Comparison of ENCODE assay signal across 15 mouse cellular contexts in the genomic region with DNA sequence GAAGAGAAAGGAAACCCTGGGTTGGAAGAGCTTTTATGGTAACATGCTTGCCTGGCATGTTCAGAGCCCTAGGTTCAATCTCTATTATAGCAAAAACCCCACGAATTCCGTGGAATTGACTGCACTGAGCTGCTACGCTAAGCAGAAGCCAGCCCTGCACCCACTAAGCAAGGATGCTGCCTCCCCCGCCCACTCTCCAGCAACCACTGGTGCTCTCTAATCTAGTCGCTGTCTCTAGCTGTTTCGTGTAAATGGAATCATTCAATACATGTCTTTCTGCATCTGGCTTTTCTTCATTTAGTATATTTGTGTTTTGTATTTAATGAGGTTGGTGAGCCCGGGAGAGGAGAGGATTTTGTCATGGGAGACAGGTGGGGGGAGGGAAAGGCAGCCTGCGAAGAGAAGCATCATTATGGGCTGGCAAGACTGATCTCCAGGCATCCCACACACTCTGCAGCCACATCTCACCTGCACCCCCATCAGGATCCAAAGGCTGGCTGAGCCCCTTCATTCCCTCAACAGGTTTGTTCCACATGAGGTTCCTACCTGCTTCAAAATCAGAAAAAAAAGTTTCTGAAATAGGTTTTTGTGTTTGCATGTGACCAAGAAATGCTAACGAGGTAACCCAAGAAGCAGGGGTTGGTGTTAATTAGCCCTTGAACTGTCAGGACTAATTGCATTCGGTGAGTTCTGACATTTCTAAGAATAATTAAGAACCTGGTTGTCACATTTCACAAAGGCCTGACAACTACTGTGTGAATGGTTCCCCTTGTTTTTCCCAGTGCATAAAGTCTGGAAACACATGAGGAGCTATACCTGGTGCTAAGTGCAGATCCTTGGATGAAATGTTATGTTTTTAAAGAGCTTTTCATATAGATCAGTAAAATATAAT.
DNase-seq lines count a peak whose midpoint lies in the region; ATAC-seq and TF ChIP-seq lines count a peak whose summit lies in the region.
"Had no signal": no experiment of that assay in that cellular context is flagged by ENCODE, and none has a peak within 500 bp of the region (broad histone marks: within the 10 kb centered on the region; RNA-seq: fewer than 3 reads in every experiment).

No protein-coding gene starts in this region.

- no peak overlapping the region for H3K4me3 ChIP-seq in midbrain, embryonic 13.5 days (replicated peaks)
- no peak overlapping the region for H3K4me3 ChIP-seq in midbrain, embryonic 10.5 days
- no peak overlapping the region for H3K4me3 ChIP-seq in forebrain, embryonic 14.5 days (ENCODE audit: low read depth, low read length)
- no peak overlapping the region for H3K4me3 ChIP-seq in hindbrain, postnatal 0 days (ENCODE audit: low read length)
- H3K4me3 ChIP-seq: heart, embryonic 12.5 days; limb, embryonic 13.5 days; myocyte had no signal

- H3K9ac ChIP-seq in midbrain, embryonic 13.5 days (replicated peaks), result no peak overlapping the region
- no peak overlapping the region for H3K9ac ChIP-seq in forebrain, embryonic 14.5 days (ENCODE audit: low read length)
- H3K9ac ChIP-seq in hindbrain, postnatal 0 days (replicated peaks; ENCODE audit: low read length), result no peak overlapping the region
- H3K9ac ChIP-seq: heart, embryonic 12.5 days; limb, embryonic 13.5 days had no signal

- no peaks in the 10 kb centered on the region for H3K36me3 ChIP-seq in midbrain, embryonic 13.5 days
- H3K36me3 ChIP-seq in midbrain, embryonic 10.5 days, result no peaks in the 10 kb centered on the region
- H3K36me3 ChIP-seq in forebrain, embryonic 14.5 days (ENCODE audit: control insufficient read depth, insufficient read depth, low read length), result no peaks in the 10 kb centered on the region
- no peaks in the 10 kb centered on the region for H3K36me3 ChIP-seq in hindbrain, postnatal 0 days (ENCODE audit: insufficient read depth, low read length)
- H3K36me3 ChIP-seq: heart, embryonic 12.5 days; limb, embryonic 13.5 days had no signal

- 0 out of 2 replicates have a peak overlapping the region, but pooled peaks have one; percentile 11 for H3K4me2 ChIP-seq in midbrain, embryonic 13.5 days (replicated peaks)
- no peak overlapping the region for H3K4me2 ChIP-seq in forebrain, embryonic 14.5 days (ENCODE audit: low read length)
- H3K4me2 ChIP-seq in hindbrain, postnatal 0 days (ENCODE audit: low read depth, low read length), result no peak overlapping the region
- H3K4me2 ChIP-seq: heart, embryonic 12.5 days; limb, embryonic 13.5 days had no signal

- peak overlapping the region; percentile 0; the same call in 1 of the 2 replicates for H3K27ac ChIP-seq in midbrain, embryonic 13.5 days
- no peak overlapping the region for H3K27ac ChIP-seq in midbrain, embryonic 10.5 days (replicated peaks)
- peak overlapping the region; percentile 41; the same call in 1 of the 2 replicates for H3K27ac ChIP-seq in forebrain, embryonic 14.5 days (ENCODE audit: low read depth, low read length)
- peak overlapping the region; percentile 4; the same call in 1 of the 2 replicates for H3K27ac ChIP-seq in hindbrain, postnatal 0 days
- H3K27ac ChIP-seq: limb, embryonic 13.5 days had no signal

- TF ChIP-seq CTCF in hindbrain, postnatal 0 days (IDR thresholded peaks at IDR 0.05; ENCODE audit: low read depth), result no peak

- H3K4me1 ChIP-seq in midbrain, embryonic 13.5 days (replicated peaks), result peaks cover 21% of the 10 kb centered on the region
- peaks cover 14% of the 10 kb centered on the region for H3K4me1 ChIP-seq in midbrain, embryonic 10.5 days
- H3K4me1 ChIP-seq in forebrain, embryonic 14.5 days (ENCODE audit: control insufficient read depth, insufficient read depth, low read length), result peaks cover 18% of the 10 kb centered on the region
- H3K4me1 ChIP-seq in hindbrain, postnatal 0 days (ENCODE audit: insufficient read depth, low read length), result peaks cover 7% of the 10 kb centered on the region
- H3K4me1 ChIP-seq: heart, embryonic 12.5 days had no signal

- ATAC-seq in midbrain, embryonic 13.5 days, result no peak
- ATAC-seq in forebrain, embryonic 14.5 days, result peak; percentile 43
- no peak for ATAC-seq in hindbrain, postnatal 0 days

- no peaks in the 10 kb centered on the region; the same call in 1 of the 2 replicates for H3K9me3 ChIP-seq in midbrain, embryonic 13.5 days
- 0 out of 2 replicates have a peak, but pooled peaks cover 4% of the 10 kb centered on the region for H3K9me3 ChIP-seq in midbrain, embryonic 10.5 days (replicated peaks)
- 0 out of 2 replicates have a peak, but pooled peaks cover 2% of the 10 kb centered on the region for H3K9me3 ChIP-seq in forebrain, embryonic 14.5 days (replicated peaks; ENCODE audit: control insufficient read depth, low read length)
- no peaks in the 10 kb centered on the region for H3K9me3 ChIP-seq in hindbrain, postnatal 0 days (ENCODE audit: low read length)

- H3K27me3 ChIP-seq in midbrain, embryonic 13.5 days, result no peaks in the 10 kb centered on the region
- no peaks in the 10 kb centered on the region for H3K27me3 ChIP-seq in midbrain, embryonic 10.5 days (ENCODE audit: low read depth, poor library complexity, severe bottlenecking)
- no peaks in the 10 kb centered on the region for H3K27me3 ChIP-seq in forebrain, embryonic 14.5 days (replicated peaks; ENCODE audit: control insufficient read depth, insufficient read depth, low read length)
- no peaks in the 10 kb centered on the region for H3K27me3 ChIP-seq in hindbrain, postnatal 0 days (ENCODE audit: insufficient read depth, low read length)
- H3K27me3 ChIP-seq: heart, embryonic 12.5 days; limb, embryonic 13.5 days had no signal

- no peak for DNase-seq in midbrain, embryonic 10.5 days (ENCODE audit: low spot score)
- DNase-seq in forebrain, embryonic 14.5 days (ENCODE audit: low spot score), result peak; percentile 77
- DNase-seq in hindbrain, postnatal 0 days (ENCODE audit: low spot score), result peak; percentile 39
- DNase-seq in right cerebral cortex, postnatal 25 days, result peak; percentile 21
- DNase-seq in heart, postnatal 4 days, result no peak
- no peak for DNase-seq in urinary bladder, postnatal 4 days (ENCODE audit: low spot score in 2 of 2)
- DNase-seq: adrenal gland, postnatal 36 days; cerebellum, adult 2 months; gastrocnemius, postnatal 10 days; kidney, postnatal 25 days; lung, adult 2 months had no signal

- 58% methylated on average over 10 of the region's 10 CpGs for whole genome bisulfite sequencing in midbrain, embryonic 13.5 days
- 64% methylated on average over 10 of the region's 10 CpGs for WGBS in midbrain, embryonic 10.5 days
- 10% methylated on average over 10 of the region's 10 CpGs for WGBS in forebrain, embryonic 14.5 days
- 43% methylated on average over 10 of the region's 10 CpGs for WGBS in hindbrain, postnatal 0 days

Comparison
In these comparisons a context has a peak if more than half of its experiments do, and no peak if none do; other contexts are left out.
1. DNase-seq: peak in forebrain, embryonic 14.5 days (single experiment), hindbrain, postnatal 0 days (single experiment) and right cerebral cortex, postnatal 25 days (single experiment); none in midbrain, embryonic 10.5 days (single experiment), heart, postnatal 4 days (single experiment) and urinary bladder, postnatal 4 days (0 of 2).